ENCODE assay signal across 24 mouse cellular contexts in the genomic region with DNA sequence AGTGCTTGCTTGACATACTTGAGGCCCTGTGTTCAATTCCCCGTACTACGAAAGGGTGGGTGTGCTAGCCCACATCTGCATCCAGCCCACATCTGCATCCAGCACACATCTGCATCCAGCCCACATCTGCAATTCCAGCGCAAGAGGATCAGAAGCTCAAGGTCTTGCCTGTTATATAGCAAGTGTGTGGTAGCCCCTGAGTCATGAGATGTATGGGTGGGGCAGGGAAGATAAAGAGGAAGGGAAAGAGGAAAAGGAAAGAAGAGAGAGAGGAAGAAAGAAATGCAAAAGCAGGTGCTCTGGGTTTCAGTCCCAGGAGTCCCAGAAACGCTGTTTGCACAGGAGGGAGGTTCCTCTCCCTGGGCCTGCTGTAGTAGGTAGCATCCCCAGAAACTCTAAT.
"Had no signal": no experiment of that assay in that cellular context is flagged by ENCODE, and none has a peak within 500 bp of the region (broad histone marks: within the 10 kb centered on the region; RNA-seq: fewer than 3 reads in every experiment).

No protein-coding gene starts in this region.

- H3K27me3 ChIP-seq: heart, embryonic 13.5 days; heart, embryonic 15.5 days; hindbrain, embryonic 13.5 days; hindbrain, embryonic 15.5 days; kidney, embryonic 15.5 days; limb, embryonic 12.5 days had no signal

- H3K27ac ChIP-seq: heart, adult 2 months; heart, embryonic 13.5 days; heart, embryonic 15.5 days; hindbrain, embryonic 13.5 days; hindbrain, embryonic 15.5 days; hindbrain, postnatal 0 days; kidney, embryonic 15.5 days; kidney, postnatal 0 days; limb, embryonic 10.5 days; limb, embryonic 12.5 days had no signal

- H3K9ac ChIP-seq: heart, embryonic 13.5 days; heart, embryonic 15.5 days; hindbrain, embryonic 13.5 days; hindbrain, embryonic 15.5 days; kidney, embryonic 15.5 days; limb, embryonic 12.5 days had no signal

- H3K4me3 ChIP-seq: heart, adult 2 months; heart, embryonic 13.5 days; heart, embryonic 15.5 days; hindbrain, embryonic 13.5 days; hindbrain, embryonic 15.5 days; kidney, embryonic 15.5 days; limb, embryonic 10.5 days; limb, embryonic 12.5 days had no signal

- H3K4me2 ChIP-seq: heart, embryonic 11.5 days; heart, embryonic 13.5 days; heart, embryonic 15.5 days; hindbrain, embryonic 13.5 days; hindbrain, embryonic 15.5 days; kidney, embryonic 15.5 days; limb, embryonic 12.5 days had no signal

- H3K9me3 ChIP-seq: heart, embryonic 13.5 days; heart, embryonic 15.5 days; hindbrain, embryonic 13.5 days; hindbrain, embryonic 15.5 days; kidney, embryonic 15.5 days; limb, embryonic 10.5 days; limb, embryonic 12.5 days had no signal

- ATAC-seq: hindbrain, postnatal 0 days had no signal

- DNase-seq: gastrocnemius, postnatal 10 days; gastrocnemius, postnatal 25 days; heart, adult 11 months; heart, adult 2 months; heart, postnatal 14 days; heart, postnatal 36 days; kidney, adult 11 months; kidney, adult 2 months; kidney, adult 9 months; kidney, postnatal 14 days; kidney, postnatal 36 days; layer of hippocampus, adult 9-11 months; layer of hippocampus, postnatal 36 days; liver had no signal

- H3K36me3 ChIP-seq: hindbrain, embryonic 15.5 days had no signal
